Mouse (Mus musculus) 3T3-L1 (cell line): ENCODE data around the gene Pttg1ip.

Experiments
- DNase-seq: peaks from one replicate; pipeline ENCODE4 v3.0.0-alpha.2; 2015; ENCODE audit warnings: low read depth, low spot score

The Pttg1ip gene

GRCm38 (mm10) chr10:77569481-77569880 is 12.0 kb upstream of the Pttg1ip start:
- DNase-seq = no peak

- peak; percentile 94 for DNase-seq
Measured at GRCm38 (mm10) chr10:77569973-77570658, 11.4 kb upstream of the Pttg1ip start.

GRCm38 (mm10) chr10:77572225-77572624 is 9.3 kb upstream of the Pttg1ip start:
- DNase-seq = peak; percentile 19

GRCm38 (mm10) chr10:77573162-77573561 is 8.4 kb upstream of the Pttg1ip start:
- no peak for DNase-seq

GRCm38 (mm10) chr10:77580027-77580920 is 1.2 kb upstream of the Pttg1ip start:
- no peak for DNase-seq

GRCm38 (mm10) chr10:77581023-77581407 is 505 bp upstream of the Pttg1ip start:
- no peak for DNase-seq

- no peak for DNase-seq
Measured at GRCm38 (mm10) chr10:77582285-77582618, 732 bp downstream of the Pttg1ip start.

- peak; percentile 67 for DNase-seq
Measured at GRCm38 (mm10) chr10:77583795-77584422, 2.4 kb downstream of the Pttg1ip start.

GRCm38 (mm10) chr10:77586637-77587036 is 5.1 kb downstream of the Pttg1ip start:
- no peak for DNase-seq

- no peak for DNase-seq
Measured at GRCm38 (mm10) chr10:77587091-77587775, 5.7 kb downstream of the Pttg1ip start.

GRCm38 (mm10) chr10:77588036-77588435 is 6.5 kb downstream of the Pttg1ip start:
- DNase-seq = no peak

GRCm38 (mm10) chr10:77589117-77589516 is 7.6 kb downstream of the Pttg1ip start:
- no peak for DNase-seq

GRCm38 (mm10) chr10:77589749-77590148 is 8.2 kb downstream of the Pttg1ip start:
- no peak for DNase-seq

GRCm38 (mm10) chr10:77590812-77591211 is 9.3 kb downstream of the Pttg1ip start:
- peak; percentile 54 for DNase-seq

GRCm38 (mm10) chr10:77591546-77591945 is 10.0 kb downstream of the Pttg1ip start:
- no peak for DNase-seq

- no peak for DNase-seq
Measured at GRCm38 (mm10) chr10:77596060-77596459, 14.5 kb downstream of the Pttg1ip start.

GRCm38 (mm10) chr10:77603021-77603420 is 21.5 kb downstream of the Pttg1ip start:
- no peak for DNase-seq

GRCm38 (mm10) chr10:77604111-77604510 is 22.6 kb downstream of the Pttg1ip start:
- DNase-seq = no peak

- no peak for DNase-seq
Measured at GRCm38 (mm10) chr10:77604958-77605357, 23.4 kb downstream of the Pttg1ip start.

- peak; percentile 85 for DNase-seq
Measured at GRCm38 (mm10) chr10:77605368-77605767, 23.8 kb downstream of the Pttg1ip start.

- peak; percentile 87 for DNase-seq
Measured at GRCm38 (mm10) chr10:77605908-77606826, 24.6 kb downstream of the Pttg1ip start, which contains the start of the genes Sumo3 and Gm49325. Sumo3 (plus strand) TSS chr10:77606097. Gm49325 (plus strand) TSS chr10:77606197.
